Mouse (Mus musculus) cerebellum, postnatal 36 days (tissue): ENCODE data around the gene Cfap97.
"Not testable (repeated sequence)": the region's sequence is repeated elsewhere in the genome, so short reads cannot be mapped to it uniquely, and the experiment has no call there.

Experiments used
- DNase-seq, 2 experiments: peaks; one replicate each; pipeline ENCODE4 v3.0.0; 2021 to 2022; ENCODE audit warnings: mixed read lengths in 2 of 2

The Cfap97 gene

GRCm38 (mm10) chr8:46162953-46163869, 11.6 kb downstream of the Cfap97 start:
- peak; percentile 97 to 98 for DNase-seq

DNA sequence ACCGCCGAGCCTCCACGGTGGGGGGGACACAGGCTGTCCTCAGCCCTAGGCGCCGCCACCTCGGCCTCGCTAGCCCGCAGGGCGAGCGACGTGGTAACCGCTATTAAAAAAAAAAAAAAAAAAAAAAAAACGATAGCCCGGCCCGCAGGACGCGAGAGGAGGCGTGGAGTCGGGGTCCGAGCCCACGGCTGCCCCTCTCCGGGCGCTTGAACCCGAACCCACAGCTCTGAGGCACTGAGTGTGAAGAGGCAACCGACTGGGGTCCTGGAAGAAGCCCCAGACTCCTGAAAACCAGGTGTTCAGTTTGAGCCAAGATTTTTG, 12.3 kb downstream of the Cfap97 start:
- DNase-seq, result no peak

DNA sequence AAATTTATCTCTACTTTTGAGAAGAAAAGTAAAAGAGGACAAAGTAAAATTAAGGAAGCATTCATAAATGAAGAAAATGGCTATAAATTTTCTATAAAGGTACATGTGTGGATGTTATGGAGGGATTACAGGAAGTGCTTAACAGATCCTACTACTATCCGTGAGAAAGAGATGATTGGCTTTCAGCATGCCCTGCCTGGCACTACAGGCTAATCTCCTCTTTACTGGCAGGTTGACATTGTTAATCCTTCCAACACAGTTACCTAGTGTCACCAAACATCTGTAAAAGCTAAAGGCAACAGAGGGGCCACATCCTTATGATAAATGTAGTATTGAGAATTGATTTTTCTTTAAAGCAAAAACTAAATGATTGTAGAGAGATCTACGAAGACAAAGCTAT, 22.1 kb downstream of the Cfap97 start:
- no peak for DNase-seq

DNA sequence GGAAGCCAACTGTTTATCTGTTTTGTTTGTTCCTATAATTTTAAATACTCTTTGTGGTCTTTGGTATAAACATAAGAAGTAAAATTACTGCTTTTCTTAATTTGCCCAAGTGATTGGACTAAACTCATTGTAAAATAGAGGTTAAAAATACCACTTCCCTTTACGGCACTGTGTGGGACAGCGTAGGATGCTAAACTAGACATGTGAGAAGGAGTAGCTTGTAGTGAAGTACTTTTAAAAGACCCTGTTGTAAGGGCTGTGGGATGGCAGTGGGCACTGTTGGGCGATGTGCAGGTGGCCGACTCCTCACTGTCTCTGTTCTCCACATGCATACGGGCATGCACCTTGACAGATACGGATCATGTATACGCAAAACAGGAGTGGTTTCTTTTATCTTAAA, 28.6 kb downstream of the Cfap97 start:
- DNase-seq, result no peak

GRCm38 (mm10) chr8:46185361-46185760, 33.8 kb downstream of the Cfap97 start:
- DNase-seq, result peak; percentile 60 to 67

GRCm38 (mm10) chr8:46193100-46193499, 41.5 kb downstream of the Cfap97 start:
- no peak for DNase-seq

DNA sequence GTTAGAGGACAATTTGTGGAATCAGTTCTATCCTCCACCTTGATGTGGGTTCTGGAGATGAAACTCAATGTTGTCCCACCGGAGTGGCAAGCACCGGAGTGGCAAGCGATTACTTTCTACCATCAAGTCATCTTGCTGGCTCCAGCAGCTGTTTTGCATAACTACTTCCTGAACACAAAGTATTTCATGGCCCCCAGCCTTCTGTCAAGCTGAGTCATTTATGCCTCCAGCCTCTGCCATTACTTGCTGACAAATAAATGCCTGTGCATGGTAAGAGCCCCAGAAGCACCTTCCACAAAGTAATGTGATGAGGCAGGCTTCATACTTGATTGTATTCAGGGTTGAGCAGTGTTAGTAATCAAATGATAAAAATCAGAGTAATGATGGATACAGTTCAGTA, 45.3 kb downstream of the Cfap97 start:
- no peak for DNase-seq

GRCm38 (mm10) chr8:46197673-46198072, 46.1 kb downstream of the Cfap97 start:
- no peak for DNase-seq

DNA sequence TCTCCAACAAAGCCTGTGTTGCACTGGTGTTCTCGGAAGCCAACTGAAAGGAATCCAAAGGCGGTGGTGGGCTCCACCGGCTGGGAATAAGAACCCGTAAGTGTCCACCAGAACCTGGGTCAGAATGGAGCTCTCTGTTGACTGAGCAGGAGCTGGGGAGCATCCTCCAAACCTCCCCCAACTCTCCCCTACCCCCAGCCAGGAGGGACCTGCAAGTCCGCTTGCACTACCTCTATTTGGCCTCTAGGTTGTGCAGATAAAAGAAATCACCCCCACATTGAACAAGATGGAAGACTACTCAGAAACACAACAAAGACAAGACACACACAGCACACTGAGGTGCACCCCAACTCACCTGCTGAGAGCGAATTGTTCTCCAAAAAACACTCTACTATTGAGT, 50.8 kb downstream of the Cfap97 start:
- DNase-seq, result no peak

GRCm38 (mm10) chr8:46204301-46204700, 52.7 kb downstream of the Cfap97 start:
- no peak for DNase-seq

DNA sequence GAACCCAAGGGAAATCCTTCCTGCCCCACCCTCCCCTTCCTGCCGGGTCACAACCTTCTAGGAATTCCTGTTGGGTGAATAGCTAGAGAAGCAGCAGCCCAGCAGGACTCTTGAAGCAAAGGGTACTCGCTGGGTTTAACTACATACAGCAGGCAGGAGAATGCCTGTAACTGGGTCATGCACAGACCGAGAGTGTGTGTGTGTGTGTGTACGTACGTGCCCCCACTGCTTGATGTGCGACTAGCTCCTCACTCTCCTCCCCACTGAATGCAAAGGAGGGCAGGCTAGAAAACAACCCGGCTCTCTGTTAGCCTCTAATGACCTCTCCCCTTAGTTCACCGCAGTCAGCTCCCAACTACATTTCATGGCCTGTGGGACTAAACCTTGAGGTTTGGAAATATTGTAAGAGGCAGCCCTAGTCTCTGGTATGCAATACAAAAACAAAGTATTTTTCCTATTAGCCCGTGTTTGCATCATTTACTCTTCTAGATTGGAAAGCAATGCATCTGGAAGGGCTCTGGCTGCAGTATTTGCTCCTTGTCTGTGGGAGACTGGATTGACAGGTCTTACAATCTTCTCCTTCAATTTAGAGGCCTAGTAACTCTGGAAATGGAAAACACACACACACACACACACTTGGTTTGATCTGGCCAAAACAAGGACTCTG, 53.5 kb downstream of the Cfap97 start:
- DNase-seq, result no peak

- no peak for DNase-seq
Observed at GRCm38 (mm10) chr8:46206107-46206506, 54.5 kb downstream of the Cfap97 start.

GRCm38 (mm10) chr8:46208354-46208753, 56.8 kb downstream of the Cfap97 start:
- peak; percentile 51 to 61 for DNase-seq

- DNase-seq, result peak; percentile 23 to 34
Observed at GRCm38 (mm10) chr8:46209057-46209456, 57.5 kb downstream of the Cfap97 start.

- DNase-seq, result peak; percentile 96 to 98
Observed at GRCm38 (mm10) chr8:46210404-46211315, 59.1 kb downstream of the Cfap97 start, which contains the start of gene Slc25a4. Gene Slc25a4 (minus strand): TSS chr8:46211284.

DNA sequence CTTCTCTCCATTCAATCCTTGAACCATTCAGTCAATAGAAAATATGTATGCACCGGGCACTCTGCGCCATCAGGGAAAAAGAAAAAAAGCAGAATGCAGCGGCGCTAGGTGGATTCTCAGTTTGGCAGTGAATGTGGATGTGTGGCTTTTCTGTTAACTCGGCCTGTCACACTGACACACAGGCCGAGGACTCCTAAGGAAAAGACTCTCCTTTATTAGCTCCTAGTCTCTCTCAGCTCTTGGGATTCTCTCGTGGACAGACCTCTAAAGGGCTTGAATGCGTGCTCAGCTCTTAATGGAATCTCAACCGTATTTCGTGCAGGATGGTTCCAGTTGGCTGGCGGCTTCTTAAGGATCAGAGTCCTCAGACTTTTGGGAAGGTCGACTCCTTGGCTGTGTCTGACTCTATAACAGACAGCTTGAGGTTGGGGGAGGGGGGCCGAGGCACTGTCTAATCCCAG, 60.1 kb downstream of the Cfap97 start:
- DNase-seq, result peak; percentile 33 to 55

DNA sequence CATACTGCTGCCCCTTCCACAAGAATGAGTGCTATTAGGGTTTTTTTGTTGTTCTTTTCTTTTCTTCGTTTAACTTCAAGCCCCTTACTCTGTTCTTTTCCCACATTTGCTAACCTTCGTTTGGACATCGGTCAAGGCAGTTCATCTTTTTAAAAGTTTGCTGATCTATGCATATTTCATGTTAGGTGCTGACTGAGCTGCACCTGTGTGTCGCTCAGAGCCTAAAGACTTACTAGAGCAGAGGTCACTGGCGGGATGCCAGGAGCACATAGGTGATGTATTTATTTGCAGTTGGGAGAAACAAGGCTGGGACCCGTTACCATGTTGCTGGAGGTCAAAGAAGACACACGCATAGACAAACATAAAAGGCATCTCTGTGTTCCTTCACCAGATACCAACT, 60.6 kb downstream of the Cfap97 start:
- peak; percentile 38 to 49 for DNase-seq

DNA sequence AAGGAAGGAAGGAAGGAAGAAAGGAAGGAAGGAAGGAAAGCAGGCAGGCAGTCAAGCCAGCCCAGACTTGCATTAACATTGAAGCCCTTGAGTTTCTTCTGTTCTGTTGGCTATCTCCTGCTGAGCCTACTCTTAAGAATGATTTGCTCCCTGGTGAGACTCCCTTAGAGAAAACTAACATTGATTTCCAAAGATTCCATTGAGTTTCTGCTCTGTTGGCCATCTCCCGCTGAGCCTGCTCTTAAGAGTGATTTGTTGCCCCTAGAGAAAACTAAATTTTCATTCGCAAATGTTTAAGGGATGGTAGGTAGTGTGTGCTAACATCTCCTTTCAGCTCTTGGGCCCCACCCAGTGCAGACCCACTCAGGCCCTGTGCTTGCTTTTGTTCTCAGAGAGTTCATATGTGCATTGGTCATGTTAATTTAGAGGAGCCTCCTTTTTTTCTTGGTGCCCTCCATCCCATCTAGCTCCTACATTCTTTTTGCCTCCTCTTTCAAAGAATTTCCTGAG, 62.5 kb downstream of the Cfap97 start:
- no peak for DNase-seq

GRCm38 (mm10) chr8:46216838-46217237, 65.3 kb downstream of the Cfap97 start:
- DNase-seq, result peak; percentile 75 to 76

DNA sequence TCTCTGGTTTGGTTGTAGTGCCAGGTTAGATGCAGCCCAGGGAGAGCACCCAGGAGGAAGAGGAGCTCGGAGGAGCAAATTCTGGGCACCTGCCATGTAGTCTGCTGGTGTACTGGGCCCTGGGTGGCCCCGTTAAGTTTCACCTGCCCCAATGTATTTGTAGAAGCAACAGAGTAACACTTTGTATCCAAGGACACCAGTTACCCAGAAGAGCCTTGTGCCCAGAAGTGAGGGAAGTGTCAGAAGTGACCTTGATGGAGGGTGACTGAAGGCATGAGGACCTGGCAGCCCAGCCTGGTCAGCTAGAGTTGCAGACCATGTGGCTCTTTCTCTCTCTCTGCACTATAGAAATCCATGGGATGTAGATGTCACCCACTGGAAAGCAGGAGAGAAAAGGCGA, 69.0 kb downstream of the Cfap97 start:
- DNase-seq, result no peak

DNA sequence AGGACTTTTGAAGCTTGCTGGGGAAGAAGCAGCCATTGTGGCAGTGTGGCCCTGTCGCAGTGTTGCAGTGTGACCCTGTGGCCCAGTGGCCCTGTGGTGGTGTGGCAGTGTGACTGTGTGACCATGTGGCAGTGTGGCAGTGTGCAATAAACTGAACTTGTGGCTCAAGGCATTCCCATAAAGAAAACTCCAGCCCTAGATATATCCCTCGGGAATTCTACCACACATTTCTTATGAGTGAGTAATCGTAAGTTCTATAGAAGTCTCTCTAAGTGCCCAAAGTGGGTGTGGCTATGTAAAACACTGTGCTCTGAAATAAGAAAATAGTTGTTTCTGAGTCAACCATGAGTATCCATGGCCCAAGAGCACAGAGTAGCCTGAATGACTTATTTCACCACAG, 73.9 kb downstream of the Cfap97 start:
- no peak for DNase-seq

- no peak for DNase-seq
Observed at GRCm38 (mm10) chr8:46226622-46227021, 75.1 kb downstream of the Cfap97 start.

DNA sequence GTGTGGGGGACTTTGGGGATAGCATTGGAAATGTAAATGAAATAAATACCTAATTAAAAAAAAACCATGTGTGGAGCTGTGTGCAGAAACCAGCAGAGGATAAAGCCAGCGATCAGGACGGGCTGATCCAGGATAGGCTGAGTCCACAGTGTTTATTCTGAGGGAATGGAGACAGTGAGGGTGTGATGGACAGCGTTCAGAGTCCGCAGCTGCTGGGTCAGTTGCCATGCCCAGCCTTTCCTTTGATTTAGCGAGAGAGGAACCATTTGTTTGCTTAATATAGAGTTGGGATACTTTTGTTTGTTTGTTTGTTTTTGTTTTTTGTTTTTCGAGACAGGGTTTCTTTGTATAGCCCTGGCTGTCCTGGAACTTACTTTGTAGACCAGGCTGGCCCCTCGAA, 80.4 kb downstream of the Cfap97 start:
- DNase-seq, result not testable (repeated sequence)
